Mouse (Mus musculus) intestine, postnatal 0 days (tissue): ENCODE results near the gene Ufc1. TPM values are rescaled to one million over a fixed set of nuclear protein-coding genes. Genes with fewer than 3 reads are reported as not detected.

Source experiments
- ATAC-seq: fragments of 200-750 bp; cut with Nextera tagmentation; 2 replicates; pipeline ENCODE4 v1.8.0; 2017; ENCODE audit warnings: mild to moderate bottlenecking, moderate TSS enrichment, moderate library complexity
- H3K27ac ChIP-seq: fragments of 300-500 bp; sonication (generic); 2 replicates; pipeline ENCODE4 v1.5.1; 2014; ENCODE audit warnings: mild to moderate bottlenecking, low read depth, low read length, moderate library complexity
- H3K27me3 ChIP-seq: fragments of 300-500 bp; sonication (generic); replicated peaks from 2 replicates; pipeline ENCODE4 v1.6.1; 2014; ENCODE audit warnings: low read length, mixed read lengths; ENCODE audit not compliant: control insufficient read depth, insufficient read depth
- H3K36me3 ChIP-seq: fragments of 300-500 bp; sonication (generic); 2 replicates; pipeline ENCODE4 v1.6.1; 2014; ENCODE audit warnings: mild to moderate bottlenecking, moderate library complexity; ENCODE audit not compliant: control insufficient read depth, insufficient read depth
- H3K4me1 ChIP-seq: fragments of 300-500 bp; sonication (generic); replicated peaks from 2 replicates; pipeline ENCODE4 v1.6.1; 2014; ENCODE audit warnings: antibody characterized with exemption, low read length, mixed read lengths; ENCODE audit not compliant: control insufficient read depth, insufficient read depth
- H3K4me2 ChIP-seq: fragments of 300-500 bp; sonication (generic); replicated peaks from 2 replicates; pipeline ENCODE4 v1.6.1; 2014; ENCODE audit warnings: low read depth, mild to moderate bottlenecking, moderate library complexity
- H3K4me3 ChIP-seq: fragments of 300-500 bp; sonication (generic); 2 replicates; pipeline ENCODE4 v1.5.1; 2014; ENCODE audit warnings: low read depth, low read length
- H3K9ac ChIP-seq: fragments of 300-500 bp; sonication (generic); 2 replicates; pipeline ENCODE4 v1.6.1; 2014; ENCODE audit warnings: mild to moderate bottlenecking, low read depth, low read length
- H3K9me3 ChIP-seq: fragments of 300-500 bp; sonication (generic); 2 replicates; pipeline ENCODE4 v1.6.1; 2016; ENCODE audit warnings: mixed run types; ENCODE audit not compliant: control insufficient read depth
- CTCF ChIP-seq: sonication (generic); IDR thresholded peaks from 2 replicates; pipeline ENCODE4 v1.5.1; 2016; ENCODE audit warnings: low read depth, mild to moderate bottlenecking, control low read depth, antibody characterized with exemption, moderate library complexity
- WGBS: fragments of 180-500 bp; shearing (Covaris S2); extraction: QIAGEN DNeasy Blood & Tissue Kit; methylation state at CpG from one replicate; pipeline ENCODE4 v1.1.7; 2014; 5-methylcytosine and 5-hydroxymethylcytosine counted together
- polyA plus RNA-seq: library from polyadenylated mRNA; unstranded; fragments of >200 nt; fragmentation: Nextera tagmentation; extraction: Ambion mirVana; gene quantifications from 2 replicates; pipeline ENCODE4 v1.2.1, GENCODE M21; 2015

Gene Ufc1
- polyA plus RNA-seq, 1 experiment from 2014 or later: 117 TPM

DNA sequence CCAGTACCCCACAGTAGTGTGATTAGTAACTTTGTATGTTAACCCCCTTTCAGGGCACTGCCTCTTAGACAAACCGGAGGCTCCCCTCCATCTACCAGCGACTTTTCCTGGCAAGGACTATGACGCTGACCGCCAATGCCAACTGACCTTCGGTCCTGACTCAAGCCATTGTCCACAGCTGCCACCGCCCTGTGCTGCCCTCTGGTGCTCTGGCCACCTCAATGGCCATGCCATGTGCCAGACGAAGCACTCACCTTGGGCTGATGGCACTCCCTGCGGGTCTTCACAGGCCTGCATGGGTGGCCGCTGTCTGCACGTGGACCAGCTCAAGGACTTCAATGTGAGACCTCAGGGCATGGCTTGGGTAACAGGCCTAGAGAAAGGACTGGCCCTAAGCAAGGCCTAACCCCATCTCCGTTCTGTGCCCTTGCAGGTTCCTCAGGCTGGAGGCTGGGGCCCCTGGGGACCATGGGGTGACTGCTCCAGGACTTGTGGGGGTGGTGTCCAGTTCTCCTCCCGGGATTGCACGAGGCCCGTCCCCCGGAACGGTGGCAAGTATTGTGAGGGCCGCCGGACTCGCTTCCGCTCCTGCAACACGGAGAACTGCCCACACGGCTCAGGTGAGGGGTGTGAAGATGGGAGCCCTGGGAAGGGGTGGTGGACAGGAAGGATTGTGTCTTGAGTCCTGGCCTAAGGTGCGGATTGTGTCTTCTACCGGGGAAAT lies 38.6 kb downstream of the Ufc1 start:
- 88% methylated on average over 24 of the region's 24 CpGs for WGBS
- no peak overlapping the region for H3K27ac ChIP-seq
- no peak overlapping the region for H3K4me2 ChIP-seq
- no peak overlapping the region for H3K4me3 ChIP-seq
- H3K9me3 ChIP-seq: no peaks in the 10 kb centered on the region
- H3K9ac ChIP-seq: no peak overlapping the region
- 0 out of 2 replicates have a peak, but pooled peaks cover 3% of the 10 kb centered on the region for H3K36me3 ChIP-seq
- no peaks in the 10 kb centered on the region for H3K4me1 ChIP-seq
- ATAC-seq: no peak
- H3K27me3 ChIP-seq: no peaks in the 10 kb centered on the region
- TF ChIP-seq CTCF: peak; percentile 43

DNA sequence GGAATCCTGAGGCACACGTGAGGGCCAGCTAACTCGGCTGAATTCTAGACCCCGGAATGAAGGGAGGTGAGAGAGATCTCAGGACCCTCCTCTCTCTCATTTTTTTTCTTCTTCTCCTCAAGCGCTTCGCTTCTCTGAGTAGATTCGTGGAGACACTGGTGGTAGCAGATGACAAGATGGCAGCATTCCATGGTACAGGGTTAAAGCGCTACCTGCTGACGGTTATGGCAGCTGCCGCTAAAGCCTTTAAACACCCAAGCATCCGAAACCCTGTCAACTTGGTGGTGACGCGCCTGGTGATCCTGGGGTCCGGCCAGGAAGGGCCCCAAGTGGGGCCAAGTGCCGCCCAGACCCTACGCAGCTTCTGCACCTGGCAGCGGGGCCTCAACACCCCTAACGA lies 42.4 kb downstream of the Ufc1 start:
- no peak for TF ChIP-seq CTCF
- Histone ChIP-seq H3K9me3 (no peaks in the 10 kb centered on the region), H3K36me3 (0 out of 2 replicates have a peak, but pooled peaks cover 3% of the 10 kb centered on the region), H3K4me2 (peak overlapping the region; percentile 58), H3K9ac (no peak overlapping the region), H3K27me3 (no peaks in the 10 kb centered on the region; the same call in 1 of the 2 replicates), H3K27ac (no peak overlapping the region), H3K4me1 (no peaks in the 10 kb centered on the region; the same call in 1 of the 2 replicates), H3K4me3 (peak overlapping the region; percentile 35; the same call in 1 of the 2 replicates)
- ATAC-seq: no peak
- WGBS: 69% methylated on average over 17 of the region's 17 CpGs

DNA sequence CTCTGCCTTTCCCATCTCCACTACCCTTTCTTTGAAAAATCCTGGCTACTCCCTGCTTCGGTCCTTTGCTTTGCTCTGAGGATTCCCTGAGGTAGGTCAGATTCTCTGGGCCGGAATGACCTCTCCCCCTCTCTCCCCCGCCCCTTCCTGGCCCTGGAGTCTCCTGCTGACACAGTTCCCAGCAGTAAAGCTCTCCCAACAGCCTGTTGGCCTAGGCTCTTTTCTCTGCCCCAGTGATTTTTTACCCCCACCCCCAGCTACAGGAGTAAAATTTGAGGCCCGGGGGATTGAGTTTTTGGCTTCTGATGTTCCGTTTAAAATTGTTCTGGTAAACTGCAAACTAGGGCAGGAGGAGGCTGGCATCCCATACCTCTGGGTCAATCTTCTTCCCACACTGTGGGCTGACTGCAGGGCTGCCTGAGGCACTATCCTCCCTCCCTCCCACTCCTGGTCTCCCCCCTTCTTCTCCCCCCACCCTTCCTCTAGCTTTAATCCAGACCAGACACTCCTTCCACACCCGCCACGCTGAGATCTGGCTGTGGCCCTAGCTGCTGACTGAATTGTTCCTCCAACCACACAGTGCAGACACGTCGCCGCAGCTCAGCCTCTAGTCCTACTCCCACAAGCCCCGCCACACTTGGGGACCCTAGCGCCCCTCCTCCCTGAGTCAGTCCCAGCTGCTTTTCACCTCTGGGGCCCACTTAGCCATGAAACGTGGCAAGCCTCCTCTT lies 43.1 kb downstream of the Ufc1 start:
- peak overlapping the region; percentile 58 for H3K4me2 ChIP-seq
- ATAC-seq: no peak
- peak overlapping the region; percentile 24; the same call in 1 of the 2 replicates for H3K27ac ChIP-seq
- 38% methylated on average over 13 of the region's 13 CpGs for WGBS
- peak overlapping the region; percentile 35 for H3K4me3 ChIP-seq
- H3K9ac ChIP-seq: no peak overlapping the region
- H3K36me3 ChIP-seq: 0 out of 2 replicates have a peak, but pooled peaks cover 2% of the 10 kb centered on the region
- H3K27me3 ChIP-seq: no peaks in the 10 kb centered on the region; the same call in 1 of the 2 replicates
- H3K9me3 ChIP-seq: no peaks in the 10 kb centered on the region
- TF ChIP-seq CTCF: no peak
- H3K4me1 ChIP-seq: no peaks in the 10 kb centered on the region; the same call in 1 of the 2 replicates

DNA sequence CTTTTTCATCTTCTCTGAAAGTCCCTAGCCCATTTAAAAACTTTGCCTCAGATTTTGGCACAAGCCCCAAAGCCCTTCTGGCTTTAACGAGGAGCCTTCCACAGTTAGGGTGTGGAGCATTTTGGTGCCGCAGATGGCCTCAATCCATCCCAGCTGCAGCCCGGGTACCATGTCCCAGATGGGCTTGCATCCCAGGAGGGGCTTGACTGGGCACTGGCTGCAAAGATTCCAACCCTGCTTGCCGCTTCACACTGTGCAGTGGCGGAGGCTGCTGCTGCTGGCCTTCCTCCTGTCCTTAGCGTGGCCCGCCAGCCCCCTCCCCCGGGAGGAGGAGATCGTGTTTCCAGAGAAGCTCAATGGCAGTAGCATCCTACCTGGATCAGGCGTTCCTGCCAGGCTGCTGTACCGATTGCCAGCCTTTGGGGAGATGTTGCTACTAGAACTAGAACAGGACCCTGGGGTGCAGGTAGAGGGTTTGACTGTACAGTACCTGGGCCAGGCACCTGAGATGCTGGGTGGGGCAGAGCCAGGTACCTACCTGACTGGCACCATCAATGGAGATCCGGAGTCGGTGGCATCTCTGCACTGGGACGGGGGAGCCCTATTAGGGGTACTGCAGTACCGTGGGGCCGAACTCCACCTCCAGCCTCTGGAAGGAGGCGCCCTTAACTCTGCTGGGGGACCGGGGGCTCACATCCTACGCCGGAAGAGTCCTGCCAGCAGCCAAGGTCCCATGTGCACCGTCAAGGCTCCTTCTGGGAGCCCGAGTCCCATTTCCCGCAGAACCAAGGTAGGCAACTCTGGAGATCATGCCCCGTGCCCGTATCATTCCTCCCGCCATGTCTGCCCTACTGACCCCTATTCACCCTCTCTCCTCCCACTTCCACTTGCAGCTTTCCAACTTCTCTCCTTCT lies 43.9 kb downstream of the Ufc1 start, which contains the start of gene Ndufs2:
Gene Ndufs2 (minus strand): TSS at position 709 of the 914 bp plus-strand sequence.
- Histone ChIP-seq H3K4me1 (peaks cover 4% of the 10 kb centered on the region; the same call in 1 of the 2 replicates), H3K9ac (0 out of 2 replicates have a peak within 1 kb of the TSS, but pooled peaks have one; percentile 26), H3K4me3 (peak within 1 kb of the TSS; percentile 35), H3K27me3 (no peaks in the 10 kb centered on the region; the same call in 1 of the 2 replicates), H3K4me2 (peak within 1 kb of the TSS; percentile 58), H3K27ac (peak within 1 kb of the TSS; percentile 24; the same call in 1 of the 2 replicates), H3K36me3 (no peaks in the 10 kb centered on the region), H3K9me3 (no peaks in the 10 kb centered on the region)
- no peak for ATAC-seq
- no peak for TF ChIP-seq CTCF
- WGBS: 33% methylated on average over 26 of the region's 26 CpGs

DNA sequence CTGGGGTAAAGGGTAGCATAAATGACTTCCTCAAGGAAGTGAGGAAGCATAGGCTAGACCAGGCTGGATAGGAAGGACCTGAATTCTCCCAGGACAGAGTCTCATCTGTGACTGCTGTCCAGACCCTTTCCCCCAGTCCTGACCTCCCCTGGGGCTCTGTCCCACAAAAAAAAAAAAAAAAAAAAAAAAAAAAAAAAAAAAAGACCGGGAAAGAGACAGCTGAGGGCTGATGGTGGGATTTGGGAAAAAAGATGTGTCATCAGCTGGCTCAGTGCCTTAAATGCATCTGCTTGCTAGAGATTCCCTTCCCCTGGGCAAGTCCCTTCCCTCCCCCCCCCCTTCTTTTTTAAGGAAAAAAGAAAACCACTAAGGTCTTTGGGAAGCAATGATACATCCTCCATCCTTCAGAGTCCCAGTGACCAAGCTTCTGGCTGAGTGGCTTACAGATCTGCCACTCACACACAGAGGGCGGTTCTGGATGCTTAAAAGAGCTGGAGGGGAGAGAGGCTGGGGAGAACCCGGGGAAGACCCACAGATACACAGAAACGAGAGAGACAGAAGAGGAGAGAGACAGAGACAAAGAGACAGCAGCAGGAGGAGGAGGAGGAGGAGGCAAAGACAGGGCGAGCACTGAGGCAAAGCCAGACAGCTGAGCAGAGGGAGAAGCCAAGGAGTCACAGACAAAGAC lies 44.8 kb downstream of the Ufc1 start, which contains the start of gene Adamts4:
Gene Adamts4 (plus strand): TSS at position 509 of the 688 bp plus-strand sequence.
- WGBS: 36% methylated on average over 5 of the region's 5 CpGs
- Histone ChIP-seq H3K4me3 (peak within 1 kb of the TSS; percentile 35), H3K36me3 (peaks cover 2% of the 10 kb centered on the region; the same call in 1 of the 2 replicates), H3K9ac (0 out of 2 replicates have a peak within 1 kb of the TSS, but pooled peaks have one; percentile 26), H3K27ac (peak within 1 kb of the TSS; percentile 21), H3K4me2 (peak within 1 kb of the TSS; percentile 58), H3K4me1 (peaks cover 9% of the 10 kb centered on the region; the same call in 1 of the 2 replicates), H3K9me3 (no peaks in the 10 kb centered on the region), H3K27me3 (no peaks in the 10 kb centered on the region; the same call in 1 of the 2 replicates)
- no peak for TF ChIP-seq CTCF
- no peak for ATAC-seq
